Mouse (Mus musculus) lung, embryonic 14.5 days (tissue): ENCODE results near the gene Rassf6. TPM values are rescaled to one million over a fixed set of nuclear protein-coding genes. Genes with fewer than 3 reads are reported as not detected.
"Not testable (repeated sequence)": the region's sequence is repeated elsewhere in the genome, so short reads cannot be mapped to it uniquely, and the experiment has no call there.

ENCODE experiments used
- ATAC-seq: fragments of 200-750 bp; cut with Nextera tagmentation; 2 replicates; pipeline ENCODE4 v1.8.0; 2017; ENCODE audit warnings: mild to moderate bottlenecking, moderate TSS enrichment, moderate library complexity; ENCODE audit not compliant: insufficient read depth
- DNase-seq: peaks from one replicate; pipeline ENCODE4 v3.0.0-alpha.2; 2015
- H3K27ac ChIP-seq: fragments of 300-500 bp; sonication (generic); 2 replicates; pipeline ENCODE4 v1.5.1; 2014; ENCODE audit warnings: low read depth, mild to moderate bottlenecking, moderate library complexity
- H3K27me3 ChIP-seq: fragments of 300-500 bp; sonication (generic); 2 replicates; pipeline ENCODE4 v1.6.1; 2014; ENCODE audit warnings: low read length, control low read depth; ENCODE audit not compliant: insufficient read depth
- H3K36me3 ChIP-seq: fragments of 300-500 bp; sonication (generic); 2 replicates; pipeline ENCODE4 v1.6.1; 2014; ENCODE audit warnings: control low read depth; ENCODE audit not compliant: insufficient read depth
- H3K4me1 ChIP-seq: fragments of 300-500 bp; sonication (generic); 2 replicates; pipeline ENCODE4 v1.6.1; 2014; ENCODE audit warnings: antibody characterized with exemption, control low read depth; ENCODE audit not compliant: insufficient read depth
- H3K4me2 ChIP-seq: fragments of 300-500 bp; sonication (generic); 2 replicates; pipeline ENCODE4 v1.6.1; 2014; ENCODE audit warnings: mild to moderate bottlenecking
- H3K4me3 ChIP-seq: fragments of 300-500 bp; sonication (generic); 2 replicates; pipeline ENCODE4 v1.5.1; 2014; ENCODE audit warnings: low read depth, low read length
- H3K9ac ChIP-seq: fragments of 300-500 bp; sonication (generic); 2 replicates; pipeline ENCODE4 v1.6.1; 2014
- H3K9me3 ChIP-seq: fragments of 300-500 bp; sonication (generic); 2 replicates; pipeline ENCODE4 v1.6.1; 2016; ENCODE audit warnings: low read depth, low read length, control low read depth
- CTCF ChIP-seq: IDR thresholded peaks from 2 replicates; pipeline ENCODE4 v1.5.1; 2016; ENCODE audit warnings: antibody characterized with exemption, low read depth
- WGBS: fragments of 180-500 bp; shearing (Covaris S2); extraction: QIAGEN DNeasy Blood & Tissue Kit; methylation state at CpG from one replicate; pipeline ENCODE4 v1.1.7; 2014; 5-methylcytosine and 5-hydroxymethylcytosine counted together
- polyA plus RNA-seq: library from polyadenylated mRNA; unstranded; fragments of >200 nt; fragmentation: Nextera tagmentation; extraction: Ambion mirVana; gene quantifications from 2 replicates; pipeline ENCODE4 v1.2.1, GENCODE M21; 2014

Gene Rassf6
- polyA plus RNA-seq, 1 experiment from 2014 or later: 2.5 TPM

DNA sequence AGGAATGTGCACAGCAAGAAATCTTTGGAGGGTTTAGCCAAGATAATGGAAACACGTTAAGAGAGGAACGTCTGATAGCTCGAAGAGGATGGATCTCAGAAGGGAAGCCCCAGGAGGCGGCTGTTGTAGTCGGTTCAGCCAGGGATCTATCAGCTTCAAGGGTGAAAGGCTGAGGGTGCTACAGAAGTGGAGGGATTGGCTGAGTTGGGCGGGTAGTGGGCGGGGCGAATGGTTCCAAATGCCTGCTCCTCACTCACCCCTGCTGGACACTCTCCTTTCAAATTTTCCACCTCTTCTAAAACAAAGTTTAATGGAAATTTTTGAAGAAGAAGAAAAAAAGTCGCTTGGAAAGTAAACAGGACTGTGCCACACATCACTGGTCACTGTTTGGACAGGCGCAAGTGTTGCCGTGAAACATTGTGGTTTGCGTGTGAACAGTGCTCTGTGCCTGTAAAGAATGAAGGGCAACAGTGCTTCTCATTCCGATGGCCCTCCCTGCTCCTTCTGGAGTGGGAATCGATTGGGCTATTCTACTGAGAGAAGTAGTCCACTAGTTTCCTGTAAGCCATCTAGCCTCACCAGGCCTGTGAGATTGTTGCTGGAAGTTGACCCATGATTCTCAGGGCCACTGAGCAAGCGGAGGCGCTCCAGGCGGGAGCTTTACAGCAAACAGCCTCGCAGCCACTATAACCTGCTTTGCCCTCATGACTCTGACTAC lies 15.6 kb downstream of the Rassf6 start:
- TF ChIP-seq CTCF: no peak
- Histone ChIP-seq H3K4me2 (no peak overlapping the region), H3K4me3 (no peak overlapping the region), H3K27me3 (no peaks in the 10 kb centered on the region), H3K27ac (no peak overlapping the region), H3K9ac (no peak overlapping the region), H3K36me3 (no peaks in the 10 kb centered on the region), H3K9me3 (no peaks in the 10 kb centered on the region), H3K4me1 (no peaks in the 10 kb centered on the region)
- ATAC-seq (no peak), DNase-seq (no peak)
- WGBS: 68% methylated on average over 18 of the region's 18 CpGs

DNA sequence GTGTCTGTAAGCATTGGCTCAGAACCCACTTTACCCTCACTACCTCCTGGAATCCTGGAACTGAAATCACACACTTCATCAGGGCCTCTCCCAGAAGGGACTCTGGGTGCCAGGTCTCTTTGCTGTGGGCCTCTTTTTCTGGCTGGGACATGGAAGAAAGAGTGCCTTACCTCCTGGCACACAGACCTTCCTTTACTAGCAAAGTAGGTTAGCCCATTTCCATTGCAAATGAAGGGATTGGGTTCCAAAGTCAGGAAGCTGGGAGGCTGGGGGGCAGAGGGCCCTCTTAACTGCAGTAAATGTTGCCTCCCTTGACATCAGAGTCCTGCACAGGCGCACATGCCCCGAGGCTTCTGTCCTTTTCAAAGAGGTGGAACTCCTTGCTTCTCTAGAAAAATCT lies 17.2 kb downstream of the Rassf6 start:
- Histone ChIP-seq H3K27ac (no peak overlapping the region), H3K9me3 (no peaks in the 10 kb centered on the region), H3K27me3 (no peaks in the 10 kb centered on the region), H3K4me3 (no peak overlapping the region), H3K36me3 (no peaks in the 10 kb centered on the region), H3K4me1 (no peaks in the 10 kb centered on the region), H3K4me2 (no peak overlapping the region), H3K9ac (no peak overlapping the region)
- TF ChIP-seq CTCF: no peak
- DNase-seq (no peak), ATAC-seq (no peak)
- WGBS: 83% methylated on average over 2 of the region's 2 CpGs

DNA sequence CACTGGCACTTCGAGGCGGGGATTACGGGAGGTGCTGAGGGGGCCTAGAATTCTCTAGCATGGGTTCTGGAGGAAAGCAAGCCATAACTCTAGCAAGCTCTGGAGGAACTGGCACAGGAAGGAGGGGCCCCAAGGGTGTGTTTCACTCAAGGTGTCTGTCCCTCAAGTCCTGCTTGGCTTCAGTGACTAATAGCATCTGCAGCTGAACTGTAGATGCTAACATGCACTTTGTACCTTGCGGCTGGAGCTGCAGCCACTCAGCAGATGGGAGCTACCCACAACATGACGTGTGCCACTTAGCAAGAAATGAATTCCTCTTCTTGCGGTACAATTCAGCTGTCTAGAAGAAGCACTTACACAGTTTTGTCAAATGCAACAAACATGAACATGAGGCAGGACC lies 18.7 kb downstream of the Rassf6 start:
- H3K4me1 ChIP-seq: no peaks in the 10 kb centered on the region
- no peaks in the 10 kb centered on the region for H3K9me3 ChIP-seq
- ATAC-seq (no peak), DNase-seq (no peak)
- WGBS: 91% methylated on average over 6 of the region's 6 CpGs
- TF ChIP-seq CTCF: no peak
- no peak overlapping the region for H3K4me2 ChIP-seq
- H3K4me3 ChIP-seq: no peak overlapping the region
- H3K27ac ChIP-seq: no peak overlapping the region
- no peak overlapping the region for H3K9ac ChIP-seq
- no peaks in the 10 kb centered on the region for H3K36me3 ChIP-seq
- H3K27me3 ChIP-seq: no peaks in the 10 kb centered on the region

DNA sequence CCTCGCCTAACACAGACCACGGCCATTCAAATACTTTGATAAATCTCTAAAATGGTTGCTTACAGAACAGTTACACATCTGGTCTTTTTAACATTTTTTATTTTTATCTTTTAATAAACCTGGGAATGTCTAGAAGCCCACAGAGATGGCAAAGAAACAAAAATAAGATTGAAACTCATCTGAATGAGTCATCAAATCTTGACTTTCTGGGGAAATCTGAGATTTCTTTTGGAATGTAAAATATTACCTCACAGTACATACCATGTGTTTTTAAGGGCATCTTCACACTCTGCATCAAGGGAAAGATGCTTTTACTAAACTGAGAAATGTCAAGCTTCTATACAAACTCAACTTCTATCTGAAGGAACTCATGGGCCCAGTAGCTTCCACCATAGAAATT lies 19.1 kb downstream of the Rassf6 start:
- H3K36me3 ChIP-seq: no peaks in the 10 kb centered on the region
- no peak overlapping the region for H3K9ac ChIP-seq
- H3K4me1 ChIP-seq: no peaks in the 10 kb centered on the region
- DNase-seq: no peak
- 91% methylated on average over 2 of the region's 2 CpGs for WGBS
- no peaks in the 10 kb centered on the region for H3K9me3 ChIP-seq
- TF ChIP-seq CTCF: no peak
- no peak overlapping the region for H3K27ac ChIP-seq
- H3K27me3 ChIP-seq: no peaks in the 10 kb centered on the region
- no peak for ATAC-seq
- no peak overlapping the region for H3K4me2 ChIP-seq
- no peak overlapping the region for H3K4me3 ChIP-seq

DNA sequence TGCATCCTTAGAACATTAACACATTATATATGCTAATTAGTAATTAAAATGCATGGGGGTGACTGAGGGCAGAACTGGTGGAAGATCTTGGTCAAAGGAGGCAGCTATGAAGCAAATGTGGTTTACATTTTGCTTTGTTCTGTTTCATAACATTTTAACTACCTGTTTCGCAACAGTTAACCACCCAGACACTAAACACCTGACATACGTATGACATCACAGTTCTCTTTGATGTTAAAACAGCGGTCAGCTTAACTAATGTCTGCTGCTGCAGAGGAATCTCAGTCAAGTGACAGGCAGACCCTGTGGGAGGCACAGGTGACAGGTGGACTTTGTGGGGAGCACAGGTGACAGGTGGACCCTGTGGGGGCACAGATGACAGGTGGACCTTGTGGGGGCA lies 22.6 kb downstream of the Rassf6 start:
- no peak for DNase-seq
- TF ChIP-seq CTCF: no peak
- WGBS: 80% methylated on average over 3 of the region's 3 CpGs
- Histone ChIP-seq H3K9me3 (no peaks in the 10 kb centered on the region), H3K4me3 (no peak overlapping the region), H3K36me3 (no peaks in the 10 kb centered on the region), H3K4me2 (no peak overlapping the region), H3K9ac (no peak overlapping the region), H3K27me3 (no peaks in the 10 kb centered on the region), H3K4me1 (no peaks in the 10 kb centered on the region), H3K27ac (no peak overlapping the region)
- no peak for ATAC-seq

DNA sequence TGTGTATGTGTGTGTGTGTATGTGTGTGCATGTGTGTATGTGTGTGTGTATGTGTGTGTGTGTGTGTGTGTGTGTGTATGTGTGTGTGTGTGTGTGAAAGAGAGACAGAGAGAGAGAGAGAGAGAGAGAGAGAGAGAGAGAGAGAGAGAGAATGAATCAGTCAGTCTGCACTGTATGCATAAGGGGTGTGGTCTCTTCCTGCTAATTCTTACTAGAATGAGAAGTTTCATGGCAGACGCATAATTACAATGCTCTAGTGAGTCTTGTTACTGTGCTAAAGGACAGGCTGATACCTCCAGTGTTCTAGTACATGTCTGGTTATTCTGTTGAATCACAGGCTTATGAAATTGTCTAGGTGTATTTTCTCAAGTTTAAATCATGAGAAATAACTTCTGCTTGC lies 27.7 kb downstream of the Rassf6 start:
- not testable (repeated sequence) for H3K27me3 ChIP-seq, H3K27ac ChIP-seq, H3K9ac ChIP-seq, DNase-seq, H3K4me3 ChIP-seq, H3K4me1 ChIP-seq, H3K9me3 ChIP-seq, H3K36me3 ChIP-seq, ATAC-seq, H3K4me2 ChIP-seq
- WGBS: 76% methylated on average over 1 of the region's 1 CpGs

DNA sequence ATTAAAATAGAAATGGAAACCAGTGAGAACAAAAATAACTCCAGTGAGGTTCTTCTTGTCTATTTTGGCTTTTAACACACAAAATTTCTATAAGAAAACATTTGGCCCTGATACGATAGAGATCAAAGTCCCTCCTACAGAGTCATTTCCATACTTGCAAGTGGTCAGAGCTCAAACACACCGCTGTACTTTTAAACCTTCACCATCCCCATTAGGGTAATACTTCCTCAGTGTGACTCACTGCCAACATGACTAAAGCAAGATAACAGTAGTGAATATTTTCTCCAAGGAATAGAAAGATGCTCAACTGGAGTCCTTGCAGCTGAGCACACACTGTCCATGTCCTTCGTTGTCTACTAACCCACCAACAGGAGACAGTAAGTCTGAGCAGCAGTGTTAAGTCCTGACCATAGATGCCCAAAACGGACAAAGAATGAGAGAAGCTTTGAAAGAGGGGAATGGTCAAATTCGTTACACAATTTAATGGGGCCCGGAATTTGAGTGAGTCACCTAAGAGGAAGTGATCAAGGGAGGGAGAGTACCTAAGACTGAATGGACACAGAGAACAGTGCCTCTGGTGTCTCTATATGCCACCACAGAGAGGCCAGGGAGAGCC lies 28.4 kb downstream of the Rassf6 start:
- TF ChIP-seq CTCF: no peak
- H3K27me3 ChIP-seq: no peaks in the 10 kb centered on the region
- H3K4me1 ChIP-seq: peaks cover 7% of the 10 kb centered on the region; the same call in 1 of the 2 replicates
- H3K4me2 ChIP-seq: no peak overlapping the region
- H3K27ac ChIP-seq: no peak overlapping the region
- DNase-seq: no peak
- 79% methylated on average over 6 of the region's 6 CpGs for WGBS
- H3K9ac ChIP-seq: no peak overlapping the region
- no peaks in the 10 kb centered on the region for H3K9me3 ChIP-seq
- H3K36me3 ChIP-seq: no peaks in the 10 kb centered on the region
- H3K4me3 ChIP-seq: no peak overlapping the region
- no peak for ATAC-seq
